Mouse (Mus musculus): Measurements from ENCODE around the gene Agrp.

DNA sequence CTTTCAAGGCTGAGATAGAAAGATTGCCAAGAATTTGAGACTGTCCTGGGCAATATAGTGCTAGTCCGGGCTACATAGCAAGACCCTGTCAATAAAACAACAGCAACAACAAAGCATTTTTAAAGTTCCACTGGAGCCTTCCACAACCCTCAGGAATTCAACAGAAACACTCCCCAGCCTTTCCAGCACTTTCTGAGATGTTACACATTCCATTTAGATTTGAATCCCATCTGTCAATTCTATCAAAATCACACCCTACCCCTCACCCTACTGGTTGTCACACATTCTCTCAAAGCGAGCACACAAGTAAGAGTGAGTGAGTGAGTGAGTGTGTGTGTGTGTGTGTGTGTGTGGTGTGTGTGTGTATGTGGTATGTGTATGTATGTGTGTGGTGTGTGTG is 44.8 kb downstream of the Agrp start:
- TF ChIP-seq CHD2 (IDR thresholded peaks at IDR 0.05; ENCODE audit: low read depth, low read length) (no peak), MAFK (IDR thresholded peaks at IDR 0.05; ENCODE audit: insufficient read depth, low read depth, low read length) (no peak)

Data from ES-E14 (cell line).